Mouse (Mus musculus): Measurements from ENCODE around the gene Hs6st1. TPM values are rescaled to one million over a fixed set of nuclear protein-coding genes. Genes with fewer than 3 reads are reported as not detected.

Gene Hs6st1
- polyA plus RNA-seq, 1 experiment = 53.7 TPM

DNA sequence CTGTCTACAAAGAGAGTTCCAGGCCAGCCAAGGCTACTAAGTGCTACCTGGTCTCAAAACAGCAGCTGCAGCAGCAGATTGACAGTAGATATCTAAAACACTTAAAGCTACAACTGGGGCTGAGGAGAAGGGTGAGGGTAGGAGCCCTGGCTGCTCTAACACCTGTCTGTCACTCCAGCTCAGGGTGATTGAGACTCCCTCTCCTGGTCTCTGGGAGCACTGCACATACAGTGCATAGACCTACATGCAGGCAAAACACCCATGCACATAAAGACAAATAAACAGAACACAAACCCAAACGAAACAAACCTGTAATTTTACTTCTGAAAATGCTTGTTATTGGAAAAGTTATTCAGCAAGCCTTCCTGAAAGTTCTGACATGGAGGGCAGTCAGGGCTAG, 81.2 kb downstream of the Hs6st1 start:
- TF ChIP-seq POLR2A (IDR thresholded peaks at IDR 0.05; ENCODE audit: low read depth, low read length) = no peak
- peak; percentile 53; the same call in 1 of the 2 replicates for TF ChIP-seq CTCF (IDR thresholded peaks at IDR 0.05; ENCODE audit: extremely low read depth, insufficient read length, insufficient replicate concordance, low read depth, low read length)
- WGBS = 62% methylated on average over 1 of the region's 1 CpGs
- no peaks in the 10 kb centered on the region for H3K4me1 ChIP-seq (ENCODE audit: control insufficient read depth, insufficient read depth, insufficient read length, low read length)
- H3K36me3 ChIP-seq (ENCODE audit: control insufficient read depth, insufficient read depth, low read length) = peaks cover 56% of the 10 kb centered on the region
- no peak overlapping the region for H3K4me3 ChIP-seq (ENCODE audit: low read depth, low read length)
- no peaks in the 10 kb centered on the region for H3K27me3 ChIP-seq (ENCODE audit: control insufficient read depth, insufficient read depth, low read length)
- H3K27ac ChIP-seq (ENCODE audit: insufficient read depth, low read depth, low read length) = no peak overlapping the region

Other genes with a start within 250 kb of the Hs6st1 start
- gene Uggt1, start 176.3 kb downstream of the Hs6st1 start, polyA plus RNA-seq (2012; rRNA removed) = 6.2 and 11.7 TPM in 2 replicates
- 105 and 170 TPM in 2 replicates for gene Neurl3, start 206.3 kb downstream of the Hs6st1 start, polyA plus RNA-seq (2012; rRNA removed)
- gene Arid5a, start 239.3 kb downstream of the Hs6st1 start, polyA plus RNA-seq (2012; rRNA removed) = 4.0 and 11.1 TPM in 2 replicates

Data from small intestine, adult 2 months (tissue).